In the genomic region with DNA sequence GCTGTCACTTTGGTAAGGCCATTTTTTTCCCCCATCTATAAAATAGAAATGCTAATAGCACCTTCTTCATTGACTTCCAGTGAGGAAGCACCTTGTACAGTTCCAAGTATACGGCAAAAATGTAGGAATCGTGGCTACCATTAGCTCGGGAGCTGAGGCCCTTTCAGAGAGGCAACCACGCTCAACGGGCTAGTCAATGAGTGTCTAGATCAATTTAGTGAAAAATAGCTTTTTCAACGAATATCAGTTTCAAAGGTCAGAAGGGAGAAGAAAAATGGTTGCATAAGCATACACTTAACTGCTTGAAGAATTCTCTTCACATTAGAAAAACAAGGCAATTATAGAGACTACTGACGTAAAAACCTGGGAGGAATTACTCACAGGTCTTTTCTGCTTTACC, we compare ENCODE assay signal across 16 mouse cellular contexts. TPM values are rescaled to one million over a fixed set of nuclear protein-coding genes. Genes with fewer than 3 reads are reported as not detected.
"Had no signal": no experiment of that assay in that cellular context is flagged by ENCODE, and none has a peak within 500 bp of the region (broad histone marks: within the 10 kb centered on the region; RNA-seq: fewer than 3 reads in every experiment).

No protein-coding gene starts in this region.

- H3K4me2 ChIP-seq: liver, embryonic 13.5 days; lung, embryonic 15.5 days; midbrain, embryonic 11.5 days; midbrain, embryonic 15.5 days; neural tube, embryonic 12.5 days had no signal

- H3K4me3 ChIP-seq: left cerebral cortex, adult 2 months; limb, embryonic 10.5 days; liver, embryonic 13.5 days; lung, embryonic 15.5 days; megakaryocyte, embryonic 14.5 days; midbrain, embryonic 15.5 days; neural tube, embryonic 12.5 days had no signal

- H3K27ac ChIP-seq: kidney, postnatal 0 days; left cerebral cortex, adult 2 months; limb, embryonic 10.5 days; liver, embryonic 13.5 days; lung, embryonic 15.5 days; macrophage; midbrain, embryonic 15.5 days; neural tube, embryonic 12.5 days; stomach, postnatal 0 days had no signal

- H3K9me3 ChIP-seq: limb, embryonic 10.5 days; liver, embryonic 13.5 days; lung, embryonic 15.5 days; megakaryocyte, embryonic 14.5 days; midbrain, embryonic 15.5 days; neural tube, embryonic 12.5 days had no signal

- H3K9ac ChIP-seq: liver, embryonic 13.5 days; liver, postnatal 0 days; lung, embryonic 15.5 days; midbrain, embryonic 15.5 days; neural tube, embryonic 12.5 days had no signal

- ATAC-seq: liver, postnatal 0 days; midbrain, embryonic 15.5 days had no signal

- H3K27me3 ChIP-seq: liver, embryonic 13.5 days; lung, embryonic 15.5 days; midbrain, embryonic 15.5 days; neural tube, embryonic 12.5 days had no signal

- DNase-seq: liver, embryonic 13.5 days; liver, postnatal 0 days; lung, postnatal 14 days; thymus, postnatal 4 days had no signal

- H3K4me1 ChIP-seq: limb, embryonic 10.5 days; megakaryocyte, embryonic 14.5 days had no signal

- H3K36me3 ChIP-seq: limb, embryonic 10.5 days; liver, embryonic 13.5 days; lung, embryonic 15.5 days; midbrain, embryonic 15.5 days; neural tube, embryonic 12.5 days had no signal

RNA-seq across cellular contexts. Expression of a gene that starts 47.2 kb away (rescaled TPM):
- total RNA-seq: monocyte, adult 5-6 weeks; neutrophil, adult 5-6 weeks had no signal
- polyA plus RNA-seq: liver, embryonic 13.5 days; liver, postnatal 0 days; macrophage; midbrain, embryonic 11.5 days had no signal
